Mouse (Mus musculus) heart, adult 11 months (tissue): Measurements from ENCODE around the gene Mrpl58.

Experiments
- DNase-seq: peaks from one replicate; pipeline ENCODE4 v3.0.0; 2022

Gene Mrpl58

GRCm38 (mm10) chr11:115427482-115428331 is 24.2 kb downstream of the Mrpl58 start:
- peak; percentile 97 for DNase-seq

- DNase-seq: no peak
These were observed 25.8 kb downstream of the Mrpl58 start for GRCm38 (mm10) chr11:115429307-115429706.

GRCm38 (mm10) chr11:115430561-115430960 is 27.0 kb downstream of the Mrpl58 start:
- DNase-seq: no peak

- peak; percentile 93 for DNase-seq
These were observed 29.3 kb downstream of the Mrpl58 start for GRCm38 (mm10) chr11:115432814-115433213.

- peak; percentile 87 for DNase-seq
These were observed 29.8 kb downstream of the Mrpl58 start for GRCm38 (mm10) chr11:115433342-115433741.

- peak; percentile 91 for DNase-seq
These were observed 32.2 kb downstream of the Mrpl58 start for GRCm38 (mm10) chr11:115435596-115436337.

- peak; percentile 75 for DNase-seq
These were observed 34.1 kb downstream of the Mrpl58 start for GRCm38 (mm10) chr11:115437571-115438122.

GRCm38 (mm10) chr11:115439326-115439725 is 35.8 kb downstream of the Mrpl58 start:
- DNase-seq: no peak

GRCm38 (mm10) chr11:115439906-115440595 is 36.5 kb downstream of the Mrpl58 start, which contains the start of gene Trim80:
TSS of gene Trim80 (plus strand) at chr11:115440545.
- no peak for DNase-seq

- DNase-seq: no peak
These were observed 37.9 kb downstream of the Mrpl58 start for GRCm38 (mm10) chr11:115441417-115441816.

GRCm38 (mm10) chr11:115446906-115447305 is 43.4 kb downstream of the Mrpl58 start:
- DNase-seq: peak; percentile 94

GRCm38 (mm10) chr11:115447321-115447885 is 43.9 kb downstream of the Mrpl58 start:
- DNase-seq: no peak

GRCm38 (mm10) chr11:115448075-115448474 is 44.5 kb downstream of the Mrpl58 start:
- no peak for DNase-seq

GRCm38 (mm10) chr11:115448998-115449397 is 45.4 kb downstream of the Mrpl58 start:
- DNase-seq: peak; percentile 87

GRCm38 (mm10) chr11:115450176-115450575 is 46.6 kb downstream of the Mrpl58 start:
- no peak for DNase-seq

- DNase-seq: peak; percentile 65
These were observed 48.3 kb downstream of the Mrpl58 start for GRCm38 (mm10) chr11:115451781-115452241.

- DNase-seq: no peak
These were observed 48.8 kb downstream of the Mrpl58 start for GRCm38 (mm10) chr11:115452281-115452860.

GRCm38 (mm10) chr11:115453306-115453705 is 49.8 kb downstream of the Mrpl58 start:
- DNase-seq: no peak

- peak; percentile 49 for DNase-seq
These were observed 51.3 kb downstream of the Mrpl58 start for GRCm38 (mm10) chr11:115454822-115455221.

- DNase-seq: peak; percentile 68
These were observed 52.1 kb downstream of the Mrpl58 start for GRCm38 (mm10) chr11:115455619-115456018.

- DNase-seq: peak; percentile 70
These were observed 52.6 kb downstream of the Mrpl58 start for GRCm38 (mm10) chr11:115456182-115456581.

GRCm38 (mm10) chr11:115457405-115457804 is 53.9 kb downstream of the Mrpl58 start:
- DNase-seq: peak; percentile 93
